Mouse (Mus musculus) B cell, adult 67 days (primary cell): ENCODE results near the gene Cxcl16. TPM values are rescaled to one million over a fixed set of nuclear protein-coding genes. Genes with fewer than 3 reads are reported as not detected.

Experiments used
- total RNA-seq, 2 experiments: library from RNA; stranded (reverse); gene quantifications; 4 replicates each; pipeline ENCODE4 v1.2.4; 2023

Gene Cxcl16
- total RNA-seq, result 1 to 10 TPM; 3.9 to 4.2 TPM

GRCm38 (mm10) chr11:70459601-70460101 lies at the start of gene Cxcl16:
TSS of gene Cxcl16 (minus strand) at chr11:70459984.

GRCm38 (mm10) chr11:70504970-70505369 lies 45.2 kb upstream of the Cxcl16 start, which contains the start of gene Tm4sf5:
TSS of gene Tm4sf5 (plus strand) at chr11:70505244.

DNA sequence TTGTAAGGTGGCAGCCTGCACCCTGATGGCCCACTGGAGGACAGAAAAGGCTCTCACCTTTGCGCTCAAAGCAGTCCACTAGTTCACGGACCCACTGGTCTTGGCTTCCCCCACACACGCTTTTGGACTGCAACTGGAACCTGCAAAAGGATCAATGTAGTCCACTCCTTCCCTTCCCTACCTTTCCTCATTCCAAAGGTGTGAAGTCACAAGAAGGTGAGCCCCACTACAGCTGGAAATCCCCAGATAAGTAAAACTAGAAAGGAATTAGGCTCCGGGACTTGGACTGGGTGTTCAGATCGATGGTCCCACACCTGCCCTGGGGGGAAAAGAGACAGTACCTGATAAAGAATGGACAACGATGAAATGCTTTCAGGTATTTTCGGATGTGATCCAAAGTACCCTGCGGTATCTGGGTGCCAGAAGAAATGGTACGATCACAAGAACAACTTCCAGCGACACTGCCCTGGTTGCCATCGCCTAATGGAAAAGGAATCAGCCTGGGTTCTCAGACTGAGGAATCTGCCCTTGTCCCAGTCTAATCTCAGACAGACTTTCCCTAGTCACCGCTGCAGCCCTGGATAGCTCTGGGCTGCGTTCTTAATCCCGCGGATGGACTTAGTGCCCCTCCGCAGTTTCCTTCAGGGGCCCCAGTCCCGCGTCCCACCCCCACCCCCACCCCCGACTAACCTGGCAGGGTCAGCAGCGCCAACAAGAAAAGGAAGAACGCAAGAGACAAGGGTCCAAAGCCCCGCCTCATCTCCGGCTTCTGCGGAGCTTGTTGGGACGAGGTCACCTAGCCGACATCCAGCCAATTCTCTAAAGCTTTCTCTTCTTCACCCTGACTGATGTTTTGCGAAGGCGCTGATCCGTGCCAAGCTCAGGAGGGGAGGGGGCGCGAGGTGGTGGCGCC lies 840 bp downstream of the Cxcl16 start, which contains the start of gene Zmynd15:
Gene Zmynd15, plus strand, starts transcription at position 746 of the 913 bp plus-strand sequence.

DNA sequence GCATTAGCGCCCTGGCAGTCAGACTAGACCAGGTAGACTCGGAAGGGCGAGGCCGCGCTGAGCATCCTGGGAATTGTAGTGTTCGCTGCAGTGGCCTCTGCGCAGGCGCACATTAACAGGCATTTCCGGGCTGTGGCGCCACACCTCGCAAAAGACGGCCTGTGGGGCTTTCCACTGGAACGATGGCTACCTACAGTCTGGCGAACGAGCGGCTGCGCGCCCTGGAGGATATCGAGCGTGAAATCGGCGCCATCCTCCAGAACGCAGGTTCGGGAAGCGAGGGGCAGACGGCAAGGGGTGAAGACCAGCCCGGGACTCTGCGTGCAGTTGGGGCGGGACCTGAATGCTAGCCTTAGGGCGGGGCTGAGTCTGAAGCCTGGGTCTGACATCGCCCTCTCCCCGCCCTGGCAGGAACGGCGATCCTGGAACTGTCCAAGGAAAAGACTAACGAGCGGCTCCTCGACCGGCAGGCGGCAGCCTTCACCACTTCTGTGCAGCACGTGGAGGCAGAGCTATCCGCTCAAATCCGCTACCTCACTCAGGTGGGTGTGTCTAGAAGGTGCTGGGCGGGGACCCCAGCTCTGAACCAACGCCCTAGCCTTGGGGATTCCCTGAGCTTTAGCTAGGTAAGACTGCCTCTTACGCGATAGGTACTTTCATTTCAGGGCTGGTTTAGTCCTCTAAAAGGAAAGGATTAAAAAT lies 7.8 kb downstream of the Cxcl16 start, which contains the start of gene Med11:
Gene Med11, plus strand, starts transcription at position 123 of the 702 bp plus-strand sequence.

GRCm38 (mm10) chr11:70432048-70432894 lies 27.5 kb downstream of the Cxcl16 start, which contains the start of gene Arrb2:
TSS of gene Arrb2 (plus strand) at chr11:70432635.

DNA sequence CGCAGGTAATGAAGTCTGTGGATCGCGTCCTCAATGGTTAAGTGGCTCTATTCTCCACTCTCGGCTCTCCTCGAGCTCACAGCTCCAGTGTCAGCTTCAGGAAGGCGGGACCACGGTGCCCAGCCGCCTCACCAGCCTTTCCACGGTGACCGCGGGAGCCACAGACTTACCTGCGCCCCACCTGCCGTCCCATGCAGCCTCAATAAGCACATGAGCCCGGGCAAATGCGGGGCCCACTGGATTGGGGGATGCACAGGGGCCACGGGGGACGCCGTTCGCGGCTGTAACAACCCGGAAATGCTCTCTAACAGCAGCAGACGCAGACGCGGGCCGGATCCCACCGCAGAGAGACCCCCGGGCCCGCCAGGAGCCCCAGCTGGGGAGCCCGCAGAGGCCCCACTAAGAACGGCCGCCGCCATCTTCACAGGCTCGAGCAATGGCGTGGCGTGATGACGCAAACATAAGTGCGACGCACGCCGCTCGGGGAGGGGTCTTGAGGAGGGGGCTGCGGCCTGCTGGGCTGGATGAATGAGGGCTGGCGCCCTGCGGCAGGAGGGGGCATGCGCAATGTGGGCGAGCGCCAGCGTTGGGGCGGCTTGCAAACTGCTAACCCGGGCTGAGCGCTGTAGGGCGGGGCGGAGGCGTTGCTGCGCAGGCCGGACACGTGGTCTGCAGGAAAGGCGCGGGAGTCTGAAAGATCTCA lies 50.0 kb downstream of the Cxcl16 start, which contains the start of gene Pelp1:
Gene Pelp1, minus strand, starts transcription at position 438 of the 703 bp plus-strand sequence.

Other genes starting within 250 kb of the Cxcl16 start
- gene Slc16a11, start 247.2 kb downstream of the Cxcl16 start, total RNA-seq, result not detected
- gene Slc16a13, start 238.9 kb downstream of the Cxcl16 start, total RNA-seq, result 1 to 10 TPM; 2.9 to 3.7 TPM
- gene Bcl6b, start 230.2 kb downstream of the Cxcl16 start, total RNA-seq, result under 1 TPM; 0.46 to 0.77 TPM
- 10 to 100 TPM; 63.0 to 69.8 TPM for gene 0610010K14Rik, start 222.1 kb downstream of the Cxcl16 start, total RNA-seq
- 1 to 10 TPM; 2.9 to 5.9 TPM for gene Gm21988, start 220.2 kb downstream of the Cxcl16 start, total RNA-seq
- gene Rnasek, start 220.1 kb downstream of the Cxcl16 start, total RNA-seq, result 10 to 100 TPM; 74.6 to 87.0 TPM
- under 1 TPM in 1 of 2 experiments, not detected in 1; 0.52 TPM for gene Alox12, start 204.6 kb downstream of the Cxcl16 start, total RNA-seq
- not detected for gene Alox12e, start 137.4 kb downstream of the Cxcl16 start, total RNA-seq
- not detected for gene Alox15, start 108.0 kb downstream of the Cxcl16 start, total RNA-seq
- gene Pelp1, start 50.0 kb downstream of the Cxcl16 start, total RNA-seq, result 10 to 100 TPM; 28.5 to 29.9 TPM
- 100 to 1,000 TPM; 112 to 124 TPM for gene Arrb2, start 27.3 kb downstream of the Cxcl16 start, total RNA-seq
- 10 to 100 TPM; 43.4 to 49.3 TPM for gene Med11, start 8.1 kb downstream of the Cxcl16 start, total RNA-seq
- under 1 TPM; 0.47 to 0.90 TPM for gene Zmynd15, start 551 bp downstream of the Cxcl16 start, total RNA-seq
- gene Tm4sf5, start 45.3 kb upstream of the Cxcl16 start, total RNA-seq, result not detected
- not detected for gene Vmo1, start 54.6 kb upstream of the Cxcl16 start, total RNA-seq
- gene Gltpd2, start 59.2 kb upstream of the Cxcl16 start, total RNA-seq, result not detected
- gene Psmb6, start 65.4 kb upstream of the Cxcl16 start, total RNA-seq, result 100 to 1,000 TPM; 121 to 134 TPM
- gene Gm40193, start 73.0 kb upstream of the Cxcl16 start, total RNA-seq, result not detected
- gene Pld2, start 80.1 kb upstream of the Cxcl16 start, total RNA-seq, result 1 to 10 TPM; 5.0 to 5.2 TPM
- gene Mink1, start 102.9 kb upstream of the Cxcl16 start, total RNA-seq, result 10 to 100 TPM; 81.3 to 93.7 TPM
- not detected for gene 4930544D05Rik, start 155.9 kb upstream of the Cxcl16 start, total RNA-seq
- 1 to 10 TPM in 1 of 2 experiments, not detected in 1; 1.2 TPM for gene Chrne, start 159.2 kb upstream of the Cxcl16 start, total RNA-seq
- not detected for gene Gp1ba, start 179.1 kb upstream of the Cxcl16 start, total RNA-seq
- gene Rnf167, start 187.3 kb upstream of the Cxcl16 start, total RNA-seq, result 100 to 1,000 TPM; 242 to 251 TPM
- 10 to 100 TPM; 69.1 to 77.2 TPM for gene Slc25a11, start 187.5 kb upstream of the Cxcl16 start, total RNA-seq
- gene Pfn1, start 194.7 kb upstream of the Cxcl16 start, total RNA-seq, result 1,000 to 10,000 TPM; 1,404 to 1,507 TPM
- 10 to 100 TPM; 36.4 to 41.4 TPM for gene Eno3, start 197.2 kb upstream of the Cxcl16 start, total RNA-seq
- 10 to 100 TPM; 50.3 to 51.9 TPM for gene Spag7, start 209.4 kb upstream of the Cxcl16 start, total RNA-seq
- gene Camta2, start 228.1 kb upstream of the Cxcl16 start, total RNA-seq, result 10 to 100 TPM; 68.6 to 69.9 TPM
- gene Inca1, start 240.2 kb upstream of the Cxcl16 start, total RNA-seq, result 1 to 10 TPM; 2.0 to 2.2 TPM
- gene Kif1c, start 240.6 kb upstream of the Cxcl16 start, total RNA-seq, result 10 to 100 TPM; 33.4 to 36.3 TPM